In the genomic region with DNA sequence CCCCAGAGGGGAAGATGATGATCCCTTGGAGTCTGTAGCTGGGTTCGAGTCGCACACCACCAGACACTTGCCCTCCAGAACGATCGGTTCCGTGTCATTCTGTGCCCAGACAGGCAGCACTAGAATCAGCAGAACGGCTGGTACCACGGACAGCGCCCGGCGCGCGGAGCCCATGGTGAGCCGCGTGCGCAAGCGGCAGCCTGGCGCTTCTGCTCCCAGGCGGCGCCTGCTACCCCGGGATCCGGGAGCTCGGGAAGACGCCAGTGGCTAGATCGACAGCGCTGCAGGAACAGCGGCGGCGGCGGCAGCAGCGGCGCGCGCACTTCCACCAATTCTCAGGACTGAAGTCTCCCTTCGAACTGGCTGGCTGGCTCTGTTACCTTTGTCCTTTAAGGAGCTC, we compare ENCODE assay signal across 8 mouse cellular contexts. TPM values are rescaled to one million over a fixed set of nuclear protein-coding genes. Genes with fewer than 3 reads are reported as not detected.
A peak's percentile ranks its signal among the peaks of the same experiment; 100 is the strongest.
DNase-seq lines count a peak whose midpoint lies in the region; ATAC-seq and TF ChIP-seq lines count a peak whose summit lies in the region.

No protein-coding gene starts in this region.

- H3K9ac ChIP-seq in forebrain, embryonic 16.5 days (replicated peaks; ENCODE audit: low read depth, low read length) = peak overlapping the region; percentile 54
- 0 out of 2 replicates have a peak overlapping the region, but pooled peaks have one; percentile 5 for H3K9ac ChIP-seq in hindbrain, embryonic 11.5 days (ENCODE audit: low read depth, low read length)
- H3K9ac ChIP-seq in lung, embryonic 15.5 days = no peak overlapping the region

- H3K4me1 ChIP-seq in E14TG2a.4 (replicated peaks; ENCODE audit: low read depth, low read length) = peaks cover 36% of the 10 kb centered on the region
- peaks cover 32% of the 10 kb centered on the region for H3K4me1 ChIP-seq in forebrain, embryonic 16.5 days (replicated peaks; ENCODE audit: control insufficient read depth, insufficient read depth, low read length)
- peaks cover 7% of the 10 kb centered on the region; the same call in 1 of the 2 replicates for H3K4me1 ChIP-seq in hindbrain, embryonic 11.5 days (replicated peaks; ENCODE audit: control insufficient read depth, insufficient read depth, low read length)
- no peaks in the 10 kb centered on the region for H3K4me1 ChIP-seq in lung, embryonic 15.5 days

- WGBS in forebrain, embryonic 16.5 days = under 1% methylated on average over 31 of the region's 34 CpGs
- WGBS in hindbrain, embryonic 11.5 days = under 1% methylated on average over 34 of the region's 34 CpGs
- under 1% methylated on average over 34 of the region's 34 CpGs for WGBS in lung, embryonic 15.5 days

- peak; percentile 82 for ATAC-seq in forebrain, embryonic 16.5 days
- ATAC-seq in hindbrain, embryonic 11.5 days (ENCODE audit: low FRiP score) = peak; percentile 72; the same call in 1 of the 2 replicates
- peak; percentile 71; the same call in 1 of the 2 replicates for ATAC-seq in lung, embryonic 15.5 days (ENCODE audit: borderline replicate concordance, extremely low read depth, low FRiP score, low TSS enrichment)

- DNase-seq in adrenal gland, postnatal 4 days (ENCODE audit: low spot score in 2 of 2) = peak; percentile 77 to 79
- DNase-seq in hindbrain, embryonic 11.5 days (ENCODE audit: low spot score) = peak; percentile 83
- DNase-seq in layer of hippocampus, adult 9-11 months = peak; percentile 36
- DNase-seq in ovary, postnatal 36 days (ENCODE audit: low spot score) = peak; percentile 82
- no peak for DNase-seq in spleen, adult 12 weeks (ENCODE audit: low spot score)

- H3K36me3 ChIP-seq in E14TG2a.4 (ENCODE audit: insufficient read depth, low read length) = no peaks in the 10 kb centered on the region
- no peaks in the 10 kb centered on the region for H3K36me3 ChIP-seq in forebrain, embryonic 16.5 days (ENCODE audit: control insufficient read depth, insufficient read depth)
- no peaks in the 10 kb centered on the region for H3K36me3 ChIP-seq in hindbrain, embryonic 11.5 days (ENCODE audit: control insufficient read depth, insufficient read depth, low read length)
- no peaks in the 10 kb centered on the region for H3K36me3 ChIP-seq in lung, embryonic 15.5 days

- TF ChIP-seq CTCF in E14TG2a.4 (conservative IDR thresholded peaks at IDR 0.05; ENCODE audit: low read length) = no peak

- H3K27me3 ChIP-seq in E14TG2a.4 (ENCODE audit: insufficient read depth, low read length) = peaks cover 73% of the 10 kb centered on the region
- peaks cover 24% of the 10 kb centered on the region for H3K27me3 ChIP-seq in forebrain, embryonic 16.5 days (replicated peaks; ENCODE audit: control insufficient read depth, insufficient read depth, low read length)
- peaks cover 39% of the 10 kb centered on the region for H3K27me3 ChIP-seq in hindbrain, embryonic 11.5 days (ENCODE audit: control insufficient read depth, insufficient read depth, low read length)
- H3K27me3 ChIP-seq in lung, embryonic 15.5 days = peaks cover 56% of the 10 kb centered on the region

- 0 out of 2 replicates have a peak overlapping the region, but pooled peaks have one; percentile 4 for H3K27ac ChIP-seq in forebrain, embryonic 16.5 days (ENCODE audit: low read length)
- no peak overlapping the region for H3K27ac ChIP-seq in hindbrain, embryonic 11.5 days (ENCODE audit: low read depth, low read length)
- no peak overlapping the region for H3K27ac ChIP-seq in lung, embryonic 15.5 days

- H3K4me2 ChIP-seq in forebrain, embryonic 16.5 days (ENCODE audit: low read length) = peak overlapping the region; percentile 80
- peak overlapping the region; percentile 87 for H3K4me2 ChIP-seq in hindbrain, embryonic 11.5 days (replicated peaks; ENCODE audit: low read depth, low read length)
- no peak overlapping the region for H3K4me2 ChIP-seq in lung, embryonic 15.5 days

- peak overlapping the region; percentile 80 for H3K4me3 ChIP-seq in E14TG2a.4 (replicated peaks; ENCODE audit: low read length)
- peak overlapping the region; percentile 49 for H3K4me3 ChIP-seq in forebrain, embryonic 16.5 days (replicated peaks; ENCODE audit: low read length)
- peak overlapping the region; percentile 41 for H3K4me3 ChIP-seq in hindbrain, embryonic 11.5 days (ENCODE audit: low read depth, low read length)
- H3K4me3 ChIP-seq in lung, embryonic 15.5 days = no peak overlapping the region

- H3K9me3 ChIP-seq in E14TG2a.4 (ENCODE audit: low read length) = no peaks in the 10 kb centered on the region
- no peaks in the 10 kb centered on the region for H3K9me3 ChIP-seq in forebrain, embryonic 16.5 days (ENCODE audit: control insufficient read depth, low read length)
- no peaks in the 10 kb centered on the region for H3K9me3 ChIP-seq in hindbrain, embryonic 11.5 days (ENCODE audit: control insufficient read depth, low read length)
- H3K9me3 ChIP-seq in lung, embryonic 15.5 days = no peaks in the 10 kb centered on the region

RNA-seq across cellular contexts. Expression of a gene that starts 1.1 kb away (rescaled TPM):
- total RNA-seq in adrenal gland, postnatal 4 days (2021) = under 1 TPM in 1 of 2 experiments, not detected in 1; 0.17 TPM
- 9.4 and 15.2 TPM in 2 replicates for polyA plus RNA-seq in forebrain, embryonic 16.5 days (2015; fragmentation: Nextera tagmentation; extraction: Ambion mirVana)
- polyA plus RNA-seq in hindbrain, embryonic 11.5 days (2014; fragmentation: Nextera tagmentation; extraction: Ambion mirVana) = 3.8 and 4.1 TPM in 2 replicates
- polyA plus RNA-seq in lung, embryonic 15.5 days (2015; fragmentation: Nextera tagmentation; extraction: Ambion mirVana) = 0.06 TPM in 1 of 2 replicates, not detected in the other
